Mouse (Mus musculus) kidney, postnatal 0 days (tissue): Measurements from ENCODE around the gene Cacnb3. TPM values are rescaled to one million over a fixed set of nuclear protein-coding genes. Genes with fewer than 3 reads are reported as not detected.

ENCODE experiments used
- ATAC-seq: fragments of 200-750 bp; cut with Nextera tagmentation; replicated peaks from 2 replicates; pipeline ENCODE4 v1.8.0; 2017; ENCODE audit warnings: low read depth, moderate number of reproducible peaks, moderate TSS enrichment, moderate library complexity; ENCODE audit not compliant: low FRiP score
- DNase-seq: peaks from one replicate; pipeline ENCODE4 v3.0.0-alpha.2; 2016; ENCODE audit warnings: low spot score
- H3K27ac ChIP-seq: fragments of 300-500 bp; sonication (generic); 2 replicates; pipeline ENCODE4 v1.5.1; 2014; ENCODE audit warnings: mild to moderate bottlenecking
- H3K27me3 ChIP-seq: fragments of 300-500 bp; sonication (generic); 2 replicates; pipeline ENCODE4 v1.6.1; 2014; ENCODE audit warnings: low read length, mixed read lengths; ENCODE audit not compliant: insufficient read depth
- H3K36me3 ChIP-seq: fragments of 300-500 bp; sonication (generic); 2 replicates; pipeline ENCODE4 v1.6.1; 2014; ENCODE audit warnings: low read length, mixed read lengths; ENCODE audit not compliant: insufficient read depth
- H3K4me1 ChIP-seq: fragments of 300-500 bp; sonication (generic); replicated peaks from 2 replicates; pipeline ENCODE4 v1.6.1; 2014; ENCODE audit warnings: antibody characterized with exemption, low read length, mixed read lengths; ENCODE audit not compliant: insufficient read depth
- H3K4me2 ChIP-seq: fragments of 300-500 bp; sonication (generic); 2 replicates; pipeline ENCODE4 v1.6.1; 2014; ENCODE audit warnings: mild to moderate bottlenecking, low read length, moderate library complexity, mixed read lengths
- H3K4me3 ChIP-seq: fragments of 300-500 bp; sonication (generic); replicated peaks from 2 replicates; pipeline ENCODE4 v1.5.1; 2014; ENCODE audit warnings: low read depth, low read length
- H3K9ac ChIP-seq: fragments of 300-500 bp; sonication (generic); 2 replicates; pipeline ENCODE4 v1.6.1; 2014; ENCODE audit warnings: low read depth, low read length
- H3K9me3 ChIP-seq: fragments of 300-500 bp; sonication (generic); replicated peaks from 2 replicates; pipeline ENCODE4 v1.6.1; 2016; ENCODE audit warnings: low read length, inconsistent platforms, mixed read lengths
- CTCF ChIP-seq: IDR thresholded peaks from 2 replicates; pipeline ENCODE4 v1.5.1; 2016; ENCODE audit warnings: antibody characterized with exemption, low read depth, mild to moderate bottlenecking, moderate library complexity
- WGBS: fragments of 180-500 bp; shearing (Covaris S2); extraction: QIAGEN DNeasy Blood & Tissue Kit; methylation state at CpG from one replicate; pipeline ENCODE4 v1.1.7; 2014; 5-methylcytosine and 5-hydroxymethylcytosine counted together
- polyA plus RNA-seq: library from polyadenylated mRNA; unstranded; fragments of >200 nt; fragmentation: Nextera tagmentation; extraction: Ambion mirVana; gene quantifications from 2 replicates; pipeline ENCODE4 v1.2.1, GENCODE M21; 2015

Gene Cacnb3
- polyA plus RNA-seq, 1 experiment from 2014 or later, result 19.8 TPM

DNA sequence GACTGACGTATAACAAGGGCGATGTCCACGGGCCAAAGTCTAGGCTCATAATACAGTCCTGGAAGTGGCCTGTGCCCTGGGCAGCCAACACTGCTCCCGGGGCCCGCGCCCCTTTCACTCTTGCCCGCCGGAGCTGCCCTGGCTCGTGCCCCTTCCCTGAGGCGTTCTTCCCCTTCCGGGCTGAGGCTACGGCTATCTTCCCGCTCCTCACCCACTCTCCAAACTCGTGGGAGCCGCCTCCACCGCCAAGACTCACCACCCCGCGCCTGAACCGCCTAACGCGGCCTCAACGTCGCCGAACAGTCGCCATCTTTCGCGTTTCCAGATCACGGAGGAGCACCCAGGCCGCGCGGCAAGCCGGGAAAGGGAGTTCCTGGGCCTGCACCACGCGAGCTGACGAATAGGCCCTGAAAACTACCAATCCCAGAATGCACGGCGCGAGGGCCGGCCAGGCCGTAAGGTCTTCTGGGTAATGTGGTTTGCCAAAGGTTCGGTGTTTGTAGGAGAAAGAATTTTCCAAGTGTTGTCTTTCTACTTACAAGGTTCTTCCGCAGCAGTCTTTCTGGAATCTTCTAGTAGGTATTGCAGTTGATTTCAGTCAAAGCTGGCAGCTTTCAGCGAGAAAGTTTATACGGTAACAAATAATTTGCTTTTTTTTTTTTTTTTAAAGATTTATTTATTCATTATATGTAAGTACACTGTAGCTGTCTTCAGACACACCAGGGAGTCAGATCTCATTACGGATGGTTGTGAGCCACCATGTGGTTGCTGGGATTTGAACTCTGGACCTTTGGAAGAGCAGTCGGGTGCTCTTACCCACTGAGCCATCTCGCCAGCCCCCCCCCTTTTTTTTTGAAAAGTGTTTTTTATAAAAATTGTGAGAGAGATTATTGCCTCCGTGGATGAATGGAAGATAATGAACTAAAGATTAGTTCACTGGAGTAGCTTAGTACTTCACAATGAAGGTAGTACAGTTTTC, 32.2 kb downstream of the Cacnb3 start, which contains the start of gene Ddx23:
Gene Ddx23 (minus strand): TSS at position 328 of the 979 bp plus-strand sequence.
- TF ChIP-seq CTCF, result no peak; the same call in 1 of the 2 replicates
- Histone ChIP-seq H3K9ac (peak within 1 kb of the TSS; percentile 78), H3K27me3 (no peaks in the 10 kb centered on the region), H3K4me2 (peak within 1 kb of the TSS; percentile 60), H3K36me3 (peaks cover 9% of the 10 kb centered on the region), H3K4me1 (no peaks in the 10 kb centered on the region), H3K4me3 (peak within 1 kb of the TSS; percentile 57), H3K9me3 (no peaks in the 10 kb centered on the region), H3K27ac (peak within 1 kb of the TSS; percentile 80)
- peak; percentile 93 for ATAC-seq
- 4% methylated on average over 47 of the region's 48 CpGs for WGBS
- DNase-seq, result peak; percentile 98

- Histone ChIP-seq H3K9ac (no peak overlapping the region), H3K27ac (no peak overlapping the region), H3K4me3 (no peak overlapping the region), H3K4me2 (no peak overlapping the region), H3K27me3 (no peaks in the 10 kb centered on the region), H3K36me3 (no peaks in the 10 kb centered on the region), H3K9me3 (no peaks in the 10 kb centered on the region), H3K4me1 (no peaks in the 10 kb centered on the region)
- peak; percentile 61 for TF ChIP-seq CTCF
- DNase-seq (peak; percentile 89), ATAC-seq (no peak)
- 78% methylated on average over 11 of the region's 11 CpGs for WGBS
Measured at GRCm38 (mm10) chr15:98664042-98664907, 33.6 kb downstream of the Cacnb3 start.

DNA sequence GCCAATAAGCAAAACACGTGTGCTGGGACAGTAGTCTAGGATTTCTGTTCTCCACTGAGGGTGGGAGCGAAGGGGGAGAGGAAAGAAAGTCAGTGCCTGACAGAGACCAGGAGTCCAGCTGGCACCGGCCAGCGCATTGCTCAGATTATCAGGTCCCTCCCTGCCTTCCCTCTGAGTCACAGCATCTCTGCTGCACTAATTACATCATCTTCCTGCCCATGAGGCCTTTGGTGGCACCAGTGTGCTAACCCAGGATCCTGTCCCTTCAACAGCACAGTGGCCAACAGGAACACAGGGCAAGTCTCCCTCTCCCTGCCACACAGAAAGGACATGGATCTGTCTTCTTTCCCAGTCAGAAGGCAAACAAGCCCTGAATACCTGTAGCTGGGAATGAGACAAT, 42.0 kb downstream of the Cacnb3 start:
- Histone ChIP-seq H3K36me3 (no peaks in the 10 kb centered on the region), H3K9ac (no peak overlapping the region), H3K4me1 (peaks cover 21% of the 10 kb centered on the region), H3K4me2 (no peak overlapping the region), H3K4me3 (no peak overlapping the region), H3K27me3 (peaks cover 27% of the 10 kb centered on the region), H3K27ac (no peak overlapping the region), H3K9me3 (no peaks in the 10 kb centered on the region)
- TF ChIP-seq CTCF, result no peak
- DNase-seq (no peak), ATAC-seq (no peak)
- 59% methylated on average over 4 of the region's 4 CpGs for WGBS

DNA sequence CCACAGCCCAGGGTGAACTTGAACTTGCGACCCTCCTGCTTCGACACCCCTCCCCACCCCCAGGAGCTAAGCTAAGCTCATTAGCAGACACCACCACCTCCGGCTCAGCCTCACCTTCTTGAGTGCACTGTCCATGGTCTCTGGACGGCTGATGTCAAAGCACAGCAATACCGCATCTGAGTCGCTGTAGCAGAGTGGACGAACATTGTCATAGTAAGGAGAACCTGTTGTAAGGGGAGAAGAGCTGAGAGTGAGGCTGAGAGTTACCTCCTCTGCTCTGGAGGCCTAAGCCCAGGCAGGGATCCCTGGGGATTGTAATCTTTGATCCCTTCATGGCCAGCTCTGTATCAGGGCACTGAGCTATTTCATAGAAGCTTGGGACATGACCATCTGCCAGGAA, 43.1 kb downstream of the Cacnb3 start:
- no peak for ATAC-seq
- H3K27me3 ChIP-seq, result peaks cover 27% of the 10 kb centered on the region
- WGBS, result 81% methylated on average over 7 of the region's 7 CpGs

GRCm38 (mm10) chr15:98674284-98674993, 43.8 kb downstream of the Cacnb3 start:
- no peak for TF ChIP-seq CTCF
- no peak overlapping the region for H3K9ac ChIP-seq
- H3K27ac ChIP-seq, result no peak overlapping the region
- DNase-seq (no peak), ATAC-seq (no peak)
- peaks cover 21% of the 10 kb centered on the region for H3K4me1 ChIP-seq
- 18% methylated on average over 7 of the region's 7 CpGs for WGBS
- peaks cover 27% of the 10 kb centered on the region for H3K27me3 ChIP-seq
- H3K4me3 ChIP-seq, result no peak overlapping the region
- no peaks in the 10 kb centered on the region for H3K36me3 ChIP-seq
- H3K4me2 ChIP-seq, result peak overlapping the region; percentile 67
- no peaks in the 10 kb centered on the region for H3K9me3 ChIP-seq

More for the DNA sequence above, 43.1 kb downstream of the Cacnb3 start:
- Histone ChIP-seq H3K27ac (no peak overlapping the region), H3K4me1 (peaks cover 21% of the 10 kb centered on the region), H3K9ac (no peak overlapping the region), H3K36me3 (no peaks in the 10 kb centered on the region), H3K9me3 (no peaks in the 10 kb centered on the region), H3K4me3 (no peak overlapping the region), H3K4me2 (no peak overlapping the region)
- no peak for TF ChIP-seq CTCF
- no peak for DNase-seq
